Mouse (Mus musculus) left cerebral cortex, adult 2 months (tissue): ENCODE measurements around the gene Pdlim7. TPM values are rescaled to one million over a fixed set of nuclear protein-coding genes. Genes with fewer than 3 reads are reported as not detected.

Source experiments
- DNase-seq, 2 experiments: peaks; one replicate each; pipeline ENCODE4 v3.0.0; 2021 to 2022; ENCODE audit warnings: low spot score in 2 of 2, mixed read lengths in 1 of 2; ENCODE audit errors: extremely low spot score in 1 of 2
- H3K27ac ChIP-seq: fragments of 200-600 bp; 2 replicates; pipeline ENCODE4 v1.8.1; 2022
- H3K4me3 ChIP-seq: fragments of 200-600 bp; 2 replicates; pipeline ENCODE4 v1.8.1; 2022
- CTCF ChIP-seq: fragments of 200-600 bp; IDR thresholded peaks from 2 replicates; pipeline ENCODE4 v1.8.1; 2022; ENCODE audit warnings: antibody characterized with exemption, mild to moderate bottlenecking, moderate library complexity
- intact Hi-C: fragments of 180-260 bp; cut with DNase I; formaldehyde crosslinking; loops from one replicate; pipeline ENCODE4 v1.15.1; 2025
- total RNA-seq, 2 experiments: library from RNA; stranded (reverse); gene quantifications; 2 replicates each; pipeline ENCODE4 v1.2.3; 2021

The Pdlim7 gene
- total RNA-seq, 2 experiments from 2014 or later: 94.9 to 114 TPM

DNA sequence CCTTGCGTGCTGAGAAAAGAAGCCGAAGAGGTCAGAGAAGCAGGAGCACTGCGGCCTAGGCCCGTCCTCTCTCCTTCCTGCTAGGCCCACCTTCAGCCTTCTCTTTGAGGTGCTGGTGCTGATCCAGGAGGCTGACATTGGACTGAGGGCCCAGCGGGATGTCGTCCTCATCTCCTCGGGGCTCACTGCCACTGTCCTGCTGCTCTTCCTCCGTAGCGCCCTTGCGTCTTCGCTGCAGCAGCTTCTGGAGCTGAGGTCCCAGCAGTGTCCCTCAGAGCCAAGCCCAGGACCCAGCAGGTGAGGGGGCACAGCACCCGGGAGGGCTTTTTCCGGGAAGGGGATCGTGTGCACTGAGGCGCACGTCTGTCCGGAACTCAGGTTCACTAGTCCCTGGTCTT, 22.3 kb upstream of the Pdlim7 start:
- intact Hi-C loops: no loop called here
- Histone ChIP-seq H3K27ac (peak overlapping the region; percentile 88), H3K4me3 (peak overlapping the region; percentile 76)
- DNase-seq: no peak
- TF ChIP-seq CTCF: no peak

GRCm38 (mm10) chr13:55535191-55535590, 21.7 kb upstream of the Pdlim7 start:
- peak overlapping the region; percentile 88; the same call in 1 of the 2 replicates for H3K27ac ChIP-seq
- no peak for TF ChIP-seq CTCF
- H3K4me3 ChIP-seq: peak overlapping the region; percentile 76
- DNase-seq: no peak
- intact Hi-C loops: no loop called here

DNA sequence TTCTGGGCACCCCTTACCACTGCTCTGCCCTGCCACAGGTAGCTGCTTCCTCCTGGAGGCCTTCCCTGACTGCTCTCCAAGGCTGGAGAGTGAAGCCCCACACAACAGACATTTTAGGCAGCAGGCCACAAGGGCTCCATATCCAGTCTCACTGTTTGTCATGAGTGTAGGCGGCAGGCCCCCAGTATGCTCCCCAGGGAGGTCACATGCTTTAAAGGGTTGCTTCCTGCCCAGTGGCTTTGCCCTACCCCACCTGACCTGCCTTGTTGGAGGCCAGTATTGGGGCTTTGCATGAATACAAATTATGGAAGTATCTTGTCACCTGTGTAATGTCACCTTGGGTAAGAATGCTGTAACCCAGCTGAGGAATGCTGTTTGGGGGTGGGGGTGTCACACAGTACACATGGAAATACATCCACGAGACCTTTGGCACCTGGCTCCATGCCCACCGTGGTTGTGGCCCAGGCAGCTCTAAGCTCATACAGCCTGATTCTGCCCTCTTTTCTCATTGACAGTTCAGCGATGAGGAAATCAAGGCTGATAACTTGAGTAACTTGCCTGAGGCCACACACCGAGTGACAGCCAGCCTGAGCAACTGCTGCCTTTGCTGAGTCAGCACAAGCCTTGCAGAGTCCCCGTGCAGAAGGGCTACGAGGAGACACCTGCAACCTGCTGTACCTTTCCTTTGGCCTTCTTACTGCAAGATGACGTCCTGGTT, 15.9 kb upstream of the Pdlim7 start, which contains the start of gene Dok3:
Gene Dok3 (minus strand): TSS at position 99 of the 718 bp plus-strand sequence.
- intact Hi-C loops: no loop called here
- peak within 1 kb of the TSS; percentile 63 for H3K27ac ChIP-seq
- TF ChIP-seq CTCF: no peak
- no peak for DNase-seq
- no peak within 1 kb of the TSS for H3K4me3 ChIP-seq

DNA sequence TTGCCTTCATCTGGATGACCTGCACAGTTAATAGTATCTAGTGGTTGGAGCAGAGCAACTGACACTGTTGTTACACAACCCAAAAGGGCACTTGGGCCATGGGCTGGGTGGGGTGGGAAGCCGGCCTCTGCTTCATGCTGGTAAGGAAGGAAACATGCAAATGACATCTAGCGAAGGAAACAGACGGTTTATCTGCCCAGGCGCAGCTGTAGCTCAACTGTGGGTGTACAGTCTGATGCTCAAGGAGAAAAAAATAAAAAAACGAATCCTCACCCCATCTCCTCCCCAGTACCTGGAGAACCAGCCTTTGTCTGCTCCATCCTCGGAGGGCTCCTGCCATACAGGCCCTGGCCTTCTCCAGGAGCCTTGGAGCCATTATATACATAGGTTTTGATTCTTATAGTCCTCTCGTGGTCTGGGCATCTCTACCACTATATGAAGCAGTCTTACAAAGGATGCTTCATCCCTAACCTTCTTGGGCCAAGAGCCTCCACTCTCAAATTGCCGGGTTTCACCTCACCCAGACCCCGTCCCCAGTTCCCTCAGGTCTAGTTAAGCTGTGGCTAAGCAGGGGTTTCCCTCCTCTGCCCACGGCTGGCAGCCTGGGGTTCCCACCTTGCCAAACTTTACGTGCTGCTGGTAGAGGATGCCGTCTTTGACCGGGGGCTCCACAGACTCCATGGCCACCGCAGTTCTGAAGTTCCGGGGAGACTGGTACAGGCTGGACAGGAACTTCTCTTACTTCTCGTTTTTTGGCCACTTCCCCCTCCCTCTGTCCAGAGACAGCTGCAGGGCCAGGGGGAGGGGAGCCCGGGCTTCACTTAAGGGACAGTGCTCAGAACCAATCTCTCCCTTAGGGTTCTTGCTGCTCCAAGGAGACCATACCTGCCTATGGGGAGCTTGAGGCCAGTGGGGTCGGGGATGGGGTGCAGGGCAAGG, 14.6 kb upstream of the Pdlim7 start:
- Histone ChIP-seq H3K4me3 (no peak overlapping the region), H3K27ac (peak overlapping the region; percentile 63)
- DNase-seq: no peak
- intact Hi-C loops: no loop called here
- no peak for TF ChIP-seq CTCF

DNA sequence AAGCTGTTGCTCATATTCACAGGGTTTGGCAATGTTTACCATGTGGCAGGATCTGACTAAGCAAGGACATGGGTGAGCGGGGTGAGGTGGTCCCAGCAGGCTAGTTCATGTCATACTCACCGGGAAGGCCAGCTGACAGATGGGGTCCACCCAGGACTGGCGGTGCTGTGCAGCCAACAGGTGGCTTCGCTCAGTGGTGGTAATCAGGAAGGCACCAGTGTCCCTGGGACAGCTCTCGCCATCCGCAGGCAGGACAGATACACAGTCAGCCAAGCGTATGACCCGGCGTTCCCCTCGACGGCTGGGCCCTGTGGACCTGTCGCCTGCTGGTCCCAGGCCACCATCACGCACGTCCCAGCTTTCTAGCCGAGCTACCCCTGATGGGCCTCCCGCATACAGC, 13.7 kb upstream of the Pdlim7 start:
- Histone ChIP-seq H3K27ac (peak overlapping the region; percentile 63; the same call in 1 of the 2 replicates), H3K4me3 (no peak overlapping the region)
- TF ChIP-seq CTCF: no peak
- intact Hi-C loops: no loop called here
- no peak for DNase-seq

DNA sequence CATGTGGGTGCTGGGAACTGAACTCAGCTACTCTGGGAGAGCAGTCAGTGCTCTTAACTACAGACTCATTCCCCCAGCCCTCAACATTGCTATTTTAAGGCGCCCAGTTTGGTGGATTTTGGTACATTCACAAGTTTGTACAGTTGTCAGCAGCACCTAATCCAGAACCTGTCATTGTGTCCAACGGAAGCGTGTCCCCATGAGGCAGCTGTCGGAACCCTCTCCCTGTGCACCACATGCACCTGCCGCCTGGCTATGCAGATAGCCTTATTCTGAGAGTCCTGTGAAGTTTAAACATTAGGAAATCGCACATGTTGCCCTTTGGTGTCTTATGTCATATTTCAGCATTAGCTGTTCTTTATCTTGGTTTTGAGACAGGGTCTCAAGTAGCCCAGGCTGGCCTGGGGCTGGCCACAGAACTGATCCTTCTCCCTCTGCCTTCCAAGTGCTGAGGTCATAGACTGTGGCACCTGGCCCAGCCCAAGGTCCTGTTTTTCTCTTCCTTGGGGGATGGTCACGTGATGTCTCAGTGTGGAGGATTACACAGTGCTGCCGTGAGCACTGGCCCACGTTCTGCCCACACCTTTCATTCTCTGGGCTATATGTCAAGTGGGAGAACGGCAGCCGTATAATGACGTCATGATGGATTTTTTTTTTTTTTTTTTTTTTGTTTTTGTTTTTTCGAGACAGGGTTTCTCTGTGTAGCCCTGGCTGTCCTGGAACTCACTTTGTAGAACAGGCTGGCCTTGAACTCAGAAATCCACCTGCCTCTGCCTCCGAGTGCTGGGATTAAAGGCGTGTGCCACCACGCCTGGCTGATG, 12.5 kb upstream of the Pdlim7 start:
- no peak for TF ChIP-seq CTCF
- DNase-seq: no peak
- H3K4me3 ChIP-seq: no peak overlapping the region
- intact Hi-C loops: no loop called here
- H3K27ac ChIP-seq: no peak overlapping the region

- no peak for TF ChIP-seq CTCF
- no peak for DNase-seq
- intact Hi-C loops: no loop called here
- Histone ChIP-seq H3K4me3 (no peak overlapping the region), H3K27ac (no peak overlapping the region)
Measured at GRCm38 (mm10) chr13:55523951-55524600, 10.6 kb upstream of the Pdlim7 start.

GRCm38 (mm10) chr13:55523278-55523677, 9.8 kb upstream of the Pdlim7 start:
- no peak overlapping the region for H3K27ac ChIP-seq
- H3K4me3 ChIP-seq: no peak overlapping the region
- DNase-seq: no peak
- intact Hi-C loops: no loop called here
- no peak for TF ChIP-seq CTCF

DNA sequence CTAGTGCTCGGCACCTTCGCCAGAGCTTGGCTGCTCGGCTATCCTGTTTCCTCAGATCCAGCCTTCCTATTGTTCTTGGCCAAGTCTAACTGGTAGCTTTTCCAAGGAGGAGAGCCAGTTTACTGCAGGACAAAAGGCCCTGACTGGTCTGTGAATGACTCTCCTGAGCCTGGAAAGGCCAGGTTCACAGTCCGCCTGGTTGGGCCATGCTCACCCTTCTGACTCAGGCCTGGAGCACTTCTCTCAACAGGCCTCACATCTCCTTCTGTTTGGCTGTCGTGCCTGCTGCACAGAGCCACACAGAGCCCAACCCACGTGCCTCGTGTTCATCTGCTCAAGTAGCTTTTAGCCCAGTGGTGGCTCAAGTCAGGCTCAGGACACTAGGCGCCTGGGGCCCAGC, 9.3 kb upstream of the Pdlim7 start:
- intact Hi-C loops: no loop called here
- TF ChIP-seq CTCF: no peak
- no peak overlapping the region for H3K4me3 ChIP-seq
- H3K27ac ChIP-seq: no peak overlapping the region
- DNase-seq: no peak

- Histone ChIP-seq H3K27ac (no peak overlapping the region), H3K4me3 (no peak overlapping the region)
- no peak for DNase-seq
- no peak for TF ChIP-seq CTCF
- intact Hi-C loops: loop anchor here (5.0 kb wide), 1 partner anchor 192 kb away; the partner anchor contains the start of gene Mxd3
Measured at GRCm38 (mm10) chr13:55519606-55520005, 6.1 kb upstream of the Pdlim7 start.

DNA sequence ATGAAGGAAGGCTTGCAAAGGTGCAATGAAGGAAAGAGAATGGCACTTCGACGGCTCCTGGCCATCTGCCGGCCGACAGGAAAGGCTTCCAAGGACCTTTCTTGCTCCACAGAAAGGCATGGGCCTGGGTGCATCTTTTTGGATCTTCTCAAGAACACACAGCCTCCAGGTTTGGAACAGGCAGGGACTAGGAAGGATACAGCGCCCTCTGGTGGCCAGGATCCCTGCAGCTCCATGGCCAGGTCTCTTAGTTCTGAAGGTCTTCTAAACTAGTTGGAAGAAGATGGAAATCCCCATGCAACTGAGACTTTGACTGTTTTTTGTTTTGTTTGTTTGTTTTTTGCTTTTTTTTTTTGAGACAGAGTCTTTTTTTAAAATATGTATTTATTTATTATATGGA, 3.5 kb upstream of the Pdlim7 start:
- intact Hi-C loops: loop anchor here (1.0 to 5.0 kb wide), 3 partner anchors 98 to 190 kb away; partner anchors contain the start of gene Mxd3
- TF ChIP-seq CTCF: peak; percentile 97
- Histone ChIP-seq H3K27ac (no peak overlapping the region), H3K4me3 (no peak overlapping the region)
- DNase-seq: peak; percentile 84 to 94
